Mouse (Mus musculus): ENCODE data around the gene Hipk3.

The Hipk3 gene

GRCm38 (mm10) chr2:104471161-104471560 lies 23.1 kb downstream of the Hipk3 start:
- no peak for DNase-seq (ENCODE audit: low spot score in 2 of 2)

DNA sequence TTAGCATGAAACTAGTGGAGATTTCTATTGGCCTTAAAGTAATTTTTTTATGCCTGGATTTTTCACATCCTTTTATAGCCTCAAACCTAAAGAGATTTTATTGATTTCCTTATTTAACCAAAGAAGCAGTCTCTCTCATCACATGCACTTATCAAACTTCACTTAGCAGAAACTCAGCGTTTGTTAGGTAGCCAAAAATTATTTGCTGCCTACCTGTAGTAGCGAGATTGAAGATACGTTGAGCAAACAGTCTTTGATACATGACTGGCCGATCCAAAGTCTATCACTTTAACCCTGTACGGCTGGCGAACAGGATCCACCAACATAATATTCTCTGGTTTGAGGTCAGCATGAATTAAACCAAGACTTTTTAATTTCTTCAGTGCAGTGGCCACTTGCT lies 23.7 kb downstream of the Hipk3 start:
- DNase-seq (ENCODE audit: low spot score in 2 of 2) = no peak

DNA sequence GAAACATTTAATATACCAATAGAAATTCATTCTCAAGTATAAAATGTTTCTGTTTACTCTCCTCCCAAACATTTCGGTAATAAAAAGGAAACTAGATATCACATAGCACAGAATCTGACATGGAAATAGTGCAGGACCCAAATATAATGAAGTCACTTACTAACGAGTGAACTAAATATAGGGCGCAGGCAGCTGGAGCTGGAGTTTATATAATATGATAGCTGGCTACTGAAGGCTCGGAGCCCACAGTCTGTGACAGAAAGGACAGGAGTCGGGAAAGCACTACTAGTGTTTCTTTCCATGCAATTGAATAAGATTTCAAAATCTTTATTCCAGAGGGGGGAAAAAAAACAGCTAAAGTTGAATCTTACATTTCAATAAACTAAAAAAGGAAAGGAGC lies 25.8 kb downstream of the Hipk3 start:
- DNase-seq (ENCODE audit: low spot score in 2 of 2) = no peak

DNA sequence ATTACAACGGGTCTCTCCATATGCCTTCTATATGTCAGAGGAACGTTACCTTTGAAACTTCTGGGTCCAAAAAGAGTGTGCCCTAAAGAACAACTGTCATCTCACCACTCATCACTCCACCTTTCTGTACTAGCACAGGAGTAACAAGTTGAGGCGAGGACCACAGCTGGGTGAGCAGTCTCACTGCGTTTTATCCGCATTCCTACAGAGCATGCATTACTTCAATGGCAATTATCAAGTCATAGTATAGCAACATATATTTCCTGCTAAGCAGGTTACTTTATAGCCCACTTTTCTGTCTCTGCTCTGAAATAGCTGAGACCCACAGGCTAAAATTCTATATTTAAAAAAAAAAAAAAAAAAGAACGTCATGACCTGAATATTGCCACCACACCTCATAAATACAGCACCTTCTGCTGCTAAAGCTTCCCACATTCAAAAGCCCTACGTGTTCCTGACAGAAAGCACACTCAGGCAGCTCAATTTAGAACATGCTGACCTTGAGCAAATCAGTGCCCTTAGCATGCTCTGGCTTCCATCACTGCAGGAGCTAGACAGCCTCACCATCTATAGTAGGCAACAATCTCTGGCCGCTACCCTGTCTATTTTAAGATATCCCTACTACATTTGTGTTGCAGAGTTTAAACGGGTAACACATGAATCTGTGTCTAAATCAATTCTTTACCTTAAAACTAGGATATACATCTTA lies 27.2 kb downstream of the Hipk3 start:
- no peak for DNase-seq (ENCODE audit: low spot score in 2 of 2)

DNA sequence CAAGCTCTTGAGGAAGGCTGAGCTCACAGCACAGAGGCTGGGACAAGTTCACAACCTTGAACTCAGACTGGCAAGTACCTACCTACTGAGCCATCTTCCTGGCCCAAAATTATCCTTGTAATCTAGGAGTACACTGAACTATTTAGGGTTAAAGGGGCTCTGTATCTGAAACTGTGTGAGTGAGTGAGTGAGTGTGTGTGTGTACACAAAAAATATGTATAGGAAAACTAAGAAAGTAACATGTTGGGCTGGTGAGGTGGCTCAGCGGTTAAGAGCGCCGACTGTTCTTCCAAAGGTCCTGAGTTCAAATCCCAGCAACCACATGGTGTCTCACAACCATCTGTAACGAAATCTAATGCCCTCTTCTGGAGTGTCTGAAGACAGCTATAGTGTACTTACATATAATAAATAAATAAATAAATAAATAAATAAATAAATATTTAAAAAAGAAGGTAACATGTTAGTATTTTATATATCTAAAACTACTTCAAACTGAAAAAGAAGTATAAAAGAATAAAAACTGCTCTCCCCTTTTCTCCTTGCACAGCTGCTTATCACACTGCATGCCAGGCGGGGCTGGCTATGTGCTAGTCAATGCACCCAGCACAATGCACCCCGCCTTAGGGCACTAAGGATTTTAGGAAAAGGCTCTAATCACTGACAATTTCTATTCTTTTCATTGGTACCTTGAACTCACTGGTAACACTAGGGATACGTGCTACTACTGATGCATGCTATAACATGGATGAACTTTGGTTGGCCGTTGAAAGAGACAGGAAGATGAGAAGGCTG lies 28.4 kb downstream of the Hipk3 start:
- DNase-seq (ENCODE audit: low spot score in 2 of 2) = no peak

- no peak for DNase-seq (ENCODE audit: low spot score in 2 of 2)
These were observed 34.2 kb downstream of the Hipk3 start for GRCm38 (mm10) chr2:104460021-104460420.

- DNase-seq (ENCODE audit: low spot score in 2 of 2) = no peak
These were observed 35.5 kb downstream of the Hipk3 start for GRCm38 (mm10) chr2:104458569-104459332.

DNA sequence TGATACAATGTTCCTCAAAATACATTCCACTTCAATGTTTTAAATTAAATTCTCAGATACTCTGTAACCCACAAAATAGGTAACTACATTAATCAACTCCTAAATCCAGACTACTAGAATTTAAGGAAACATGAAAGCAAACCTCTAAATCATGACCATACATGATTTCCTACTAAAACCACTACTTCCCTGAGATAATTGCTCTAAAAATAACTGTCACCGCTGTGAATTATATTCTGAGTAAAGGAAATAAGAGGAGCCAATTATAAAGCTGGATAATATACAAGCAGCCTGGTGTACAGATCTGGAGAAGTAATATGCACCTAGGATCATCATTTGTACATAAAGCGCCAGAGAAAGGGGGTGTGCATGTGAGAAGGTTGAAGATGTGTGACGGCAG lies 37.1 kb downstream of the Hipk3 start:
- no peak for DNase-seq (ENCODE audit: low spot score in 2 of 2)

DNA sequence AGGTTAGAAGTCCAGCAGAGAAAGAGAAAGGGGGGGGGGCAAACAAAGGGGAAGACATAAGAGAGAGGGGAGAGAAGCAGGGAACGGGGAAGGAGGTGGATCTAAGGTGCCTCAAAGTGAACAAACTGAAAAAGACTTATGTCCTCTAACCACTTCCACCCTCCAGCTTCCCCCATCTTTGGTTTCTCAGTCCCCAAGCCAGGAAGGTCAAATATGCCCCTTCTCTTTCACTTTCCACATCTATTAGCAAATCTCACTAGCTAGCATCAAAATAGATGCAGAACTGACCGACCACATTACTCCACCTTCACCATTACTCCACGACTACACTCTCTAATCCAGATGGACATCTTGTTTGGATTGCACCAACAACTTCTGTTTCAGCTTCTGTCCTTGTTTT lies 43.6 kb downstream of the Hipk3 start:
- DNase-seq (ENCODE audit: low spot score in 2 of 2) = no peak

DNA sequence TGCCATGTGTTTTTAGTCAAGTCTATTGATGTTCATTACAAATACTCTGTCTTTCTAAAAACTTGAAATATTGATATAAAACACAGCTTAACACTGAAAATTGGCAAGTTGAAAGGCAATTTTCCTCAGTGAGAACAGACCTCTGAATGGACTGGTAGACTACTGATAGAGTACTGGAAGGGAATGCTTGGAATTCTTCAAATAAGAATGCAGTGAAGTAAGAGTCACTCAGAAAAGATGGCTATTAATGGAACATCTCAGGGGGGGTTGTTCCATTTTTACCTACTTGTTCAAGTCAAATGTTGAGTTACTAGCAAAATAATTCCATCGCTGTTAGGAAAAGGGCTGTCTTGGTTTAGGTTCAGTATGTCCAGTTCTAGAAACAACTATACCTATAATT lies 45.1 kb downstream of the Hipk3 start:
- DNase-seq (ENCODE audit: low spot score in 2 of 2) = no peak

DNA sequence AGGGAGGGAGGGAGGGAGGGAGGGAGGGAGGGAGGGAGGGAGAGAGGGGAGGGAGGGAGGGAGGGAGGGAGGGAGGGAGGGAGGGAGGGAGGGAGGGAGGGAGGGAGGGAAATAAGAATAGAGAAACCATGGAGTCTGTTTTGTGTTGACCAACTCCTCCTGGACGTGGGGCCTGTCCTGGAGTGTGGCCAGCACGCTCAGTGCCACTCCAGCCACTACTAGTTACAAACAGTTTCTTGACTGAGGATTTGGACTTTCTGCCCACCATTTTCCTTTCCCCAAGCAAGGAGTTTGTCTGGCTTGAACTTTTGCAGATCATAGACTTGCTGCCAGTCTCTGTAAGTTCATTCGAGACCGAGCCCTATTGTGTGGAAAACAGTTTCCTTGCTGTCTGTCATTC lies 46.0 kb downstream of the Hipk3 start:
- no peak for DNase-seq (ENCODE audit: low spot score in 2 of 2)

GRCm38 (mm10) chr2:104446016-104446415 lies 48.2 kb downstream of the Hipk3 start:
- DNase-seq (ENCODE audit: low spot score in 2 of 2) = no peak

- peak in 1 of 2 experiments; percentile 34 for DNase-seq (ENCODE audit: low spot score in 2 of 2)
These were observed 49.5 kb downstream of the Hipk3 start for GRCm38 (mm10) chr2:104444776-104445175.

DNA sequence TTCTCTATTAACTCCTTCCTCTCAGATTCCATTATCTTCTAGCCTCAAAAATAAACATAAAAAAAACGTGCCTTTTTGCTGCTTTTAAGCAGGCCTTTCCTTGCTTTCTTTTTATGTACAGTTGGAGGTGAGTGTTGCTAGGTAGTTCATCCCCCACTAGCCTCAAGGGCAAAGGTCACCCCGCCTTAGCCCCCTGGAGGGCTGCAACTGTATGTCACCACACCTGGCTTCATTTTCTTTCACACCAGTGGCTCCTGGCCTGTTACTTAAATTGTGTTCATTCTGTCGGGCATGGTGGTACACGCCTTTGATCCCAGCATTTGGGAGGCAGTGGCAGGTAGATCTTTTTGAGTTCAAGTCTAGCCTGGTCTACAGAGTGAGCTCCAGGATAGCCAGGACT lies 51.9 kb downstream of the Hipk3 start:
- no peak for DNase-seq (ENCODE audit: low spot score in 2 of 2)

- DNase-seq (ENCODE audit: low spot score in 2 of 2) = no peak
These were observed 58.0 kb downstream of the Hipk3 start for GRCm38 (mm10) chr2:104436226-104436625.

DNA sequence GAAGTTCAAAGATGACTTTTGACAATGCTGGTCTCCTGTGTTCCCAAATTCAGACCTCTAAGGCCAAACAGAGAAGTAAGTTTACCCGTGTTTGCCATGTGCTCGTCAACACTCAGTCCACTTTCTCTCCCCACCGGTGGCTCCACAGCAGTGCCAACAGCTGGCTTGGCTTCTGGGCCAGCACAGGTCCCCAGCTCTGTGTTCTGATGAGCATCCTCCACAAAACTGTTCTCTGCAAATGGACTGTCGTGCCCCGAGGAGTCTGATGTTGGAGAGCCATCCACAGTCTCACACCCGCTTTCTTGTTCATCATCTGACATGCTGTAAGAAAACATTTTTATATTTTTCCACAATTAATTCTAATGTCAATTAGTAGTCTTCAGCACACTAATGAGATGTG lies 63.2 kb downstream of the Hipk3 start:
- DNase-seq (ENCODE audit: low spot score in 2 of 2) = no peak

DNA sequence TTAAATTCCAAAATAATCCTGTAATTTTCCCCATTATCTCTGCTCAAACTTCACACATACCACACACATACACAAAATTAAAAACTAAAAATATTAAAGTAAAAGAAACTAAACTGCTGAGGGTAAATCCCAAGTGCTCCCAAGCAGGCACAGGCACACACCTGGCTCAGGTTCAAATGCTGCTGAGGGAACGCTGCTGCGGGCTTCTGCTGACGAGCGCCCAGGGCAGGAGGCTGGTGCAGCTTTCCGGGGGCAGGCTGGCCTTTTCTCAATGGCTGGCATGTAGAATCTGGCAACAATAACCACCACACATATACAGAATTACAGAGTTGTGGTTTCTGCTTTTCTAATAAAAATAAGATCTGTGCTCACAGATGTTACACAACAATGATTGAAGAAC lies 63.7 kb downstream of the Hipk3 start:
- DNase-seq (ENCODE audit: low spot score in 2 of 2) = no peak

DNA sequence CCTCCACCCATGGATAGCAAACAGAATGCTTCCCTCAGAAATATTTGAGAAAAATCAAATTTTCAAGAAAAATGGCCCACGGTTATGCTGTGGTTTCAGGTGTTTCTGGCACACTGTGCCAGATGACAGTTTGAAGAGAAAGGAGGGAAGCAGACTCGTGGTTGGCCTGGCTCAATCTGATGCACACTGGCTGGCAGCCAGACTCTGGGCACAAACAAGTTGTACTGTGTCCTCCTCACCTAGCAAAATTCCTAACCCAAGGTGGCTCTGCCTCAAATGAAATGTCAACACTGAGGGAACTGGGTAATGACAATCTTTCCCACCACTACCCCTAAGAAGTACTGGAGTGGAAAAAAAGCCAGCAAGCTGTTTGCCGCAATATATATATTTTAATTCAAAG lies 68.1 kb downstream of the Hipk3 start:
- DNase-seq (ENCODE audit: low spot score in 2 of 2) = no peak

DNA sequence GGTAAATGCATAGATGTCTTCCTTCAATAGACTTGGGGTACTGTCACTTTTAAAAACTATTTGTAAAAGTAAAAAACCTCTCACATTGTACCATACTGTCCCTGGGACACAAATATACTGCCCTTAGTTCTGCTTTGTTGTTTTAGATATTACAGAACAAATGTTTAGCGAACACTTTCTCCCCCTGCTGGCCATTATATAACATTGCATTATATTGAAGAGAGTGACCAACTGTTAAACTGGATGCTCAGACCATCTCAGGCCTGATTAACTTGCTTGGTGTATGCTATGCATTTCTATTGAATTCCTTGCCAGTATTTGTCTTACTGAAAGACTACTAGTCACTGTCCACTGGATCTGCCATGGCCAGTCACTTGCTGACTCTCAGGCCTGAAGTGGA lies 72.0 kb downstream of the Hipk3 start:
- no peak for DNase-seq (ENCODE audit: low spot score in 2 of 2)

GRCm38 (mm10) chr2:104420805-104421204 lies 73.4 kb downstream of the Hipk3 start:
- no peak for DNase-seq (ENCODE audit: low spot score in 2 of 2)

DNA sequence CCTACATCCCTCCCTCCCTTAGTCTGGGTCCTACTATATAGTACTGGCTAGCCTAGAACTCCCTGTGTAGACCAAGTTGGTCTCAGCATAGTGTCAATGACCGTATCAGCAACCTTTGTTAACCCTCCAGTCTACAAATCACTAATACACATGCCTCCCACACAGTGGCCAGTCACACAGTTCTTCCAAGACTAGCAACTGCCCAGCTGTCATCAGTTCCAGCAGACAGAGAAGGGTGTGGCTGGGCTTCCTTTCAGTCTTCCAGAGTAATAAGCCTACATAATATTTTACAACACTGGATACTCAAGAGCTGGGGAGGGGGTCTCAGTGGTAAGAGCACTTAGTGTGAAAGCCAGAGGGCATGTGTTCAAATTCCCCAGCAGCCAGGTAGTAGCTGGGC lies 74.2 kb downstream of the Hipk3 start:
- no peak for DNase-seq (ENCODE audit: low spot score in 2 of 2)

DNA sequence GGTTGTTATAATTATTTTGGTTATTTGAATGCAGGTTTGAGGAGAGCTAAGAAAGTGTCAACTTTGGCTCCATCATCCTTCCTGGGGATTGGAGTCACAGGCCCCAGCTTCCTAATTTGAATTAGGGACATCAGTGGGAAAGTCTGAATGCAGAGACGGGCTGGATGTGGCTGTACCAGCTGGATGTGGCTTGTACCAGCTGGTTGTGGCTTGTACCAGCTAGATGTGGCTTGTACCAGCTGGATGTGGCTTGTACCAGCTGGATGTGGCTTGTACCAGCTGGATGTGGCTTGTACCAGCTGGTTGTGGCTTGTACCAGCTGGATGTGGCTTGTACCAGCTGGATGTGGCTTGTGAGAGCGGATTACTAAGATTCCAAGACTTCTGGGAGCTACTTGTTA lies 74.8 kb downstream of the Hipk3 start:
- no peak for DNase-seq (ENCODE audit: low spot score in 2 of 2)

GRCm38 (mm10) chr2:104413011-104413410 lies 81.2 kb downstream of the Hipk3 start:
- no peak for DNase-seq (ENCODE audit: low spot score in 2 of 2)

Data from spleen, postnatal 4 days (tissue).